In genomic region chr6:39286053-39286731, GRCm38 (mm10) we compare ENCODE assay signal across 8 mouse cellular contexts.
DNase-seq lines count a peak whose midpoint lies in the region; ATAC-seq lines count a peak whose summit lies in the region.

No protein-coding gene starts in this region.

- DNase-seq in cerebellum, postnatal 4 days (ENCODE audit: low spot score in 2 of 2), result no peak
- DNase-seq in NIH3T3 (ENCODE audit: low read depth), result peak; percentile 84
- DNase-seq in embryonic facial prominence, embryonic 11.5 days (ENCODE audit: low spot score), result peak; percentile 79
- DNase-seq in limb, embryonic 10.5 days (ENCODE audit: low spot score), result peak; percentile 72
- peak; percentile 64 for DNase-seq in thymus, postnatal 14 days
- DNase-seq in gastrocnemius, postnatal 14 days, result no peak

- no peaks in the 10 kb centered on the region for H3K9me3 ChIP-seq in embryonic facial prominence, embryonic 11.5 days (replicated peaks; ENCODE audit: control insufficient read depth, low read length)
- H3K9me3 ChIP-seq in limb, embryonic 10.5 days (replicated peaks), result no peaks in the 10 kb centered on the region
- H3K9me3 ChIP-seq in midbrain, embryonic 15.5 days, result no peaks in the 10 kb centered on the region

- WGBS in embryonic facial prominence, embryonic 11.5 days, result 11% methylated on average over 6 of the region's 9 CpGs
- WGBS in limb, embryonic 10.5 days, result 28% methylated on average over 6 of the region's 9 CpGs
- WGBS in midbrain, embryonic 15.5 days, result 35% methylated on average over 6 of the region's 9 CpGs

- H3K4me3 ChIP-seq in embryonic facial prominence, embryonic 11.5 days (ENCODE audit: low read depth, low read length), result no peak overlapping the region
- 0 out of 2 replicates have a peak overlapping the region, but pooled peaks have one; percentile 7 for H3K4me3 ChIP-seq in limb, embryonic 10.5 days
- H3K4me3 ChIP-seq in midbrain, embryonic 15.5 days, result no peak overlapping the region

- ATAC-seq in cerebellum, adult (ENCODE audit: insufficient number of reproducible peaks, low FRiP score, low TSS enrichment), result peak; percentile 38; the same call in 1 of the 2 replicates
- ATAC-seq in embryonic facial prominence, embryonic 11.5 days (replicated peaks; ENCODE audit: insufficient number of reproducible peaks, low FRiP score, low TSS enrichment, low read depth), result 0 out of 2 replicates have a peak, but pooled peaks have one; percentile 41
- no peak for ATAC-seq in midbrain, embryonic 15.5 days (replicated peaks)

- no peaks in the 10 kb centered on the region for H3K36me3 ChIP-seq in embryonic facial prominence, embryonic 11.5 days (replicated peaks; ENCODE audit: control insufficient read depth, insufficient read depth, low read depth, low read length)
- no peaks in the 10 kb centered on the region for H3K36me3 ChIP-seq in limb, embryonic 10.5 days
- no peaks in the 10 kb centered on the region for H3K36me3 ChIP-seq in midbrain, embryonic 15.5 days (replicated peaks)

- H3K27ac ChIP-seq in embryonic facial prominence, embryonic 11.5 days (replicated peaks; ENCODE audit: low read depth, low read length), result 0 out of 2 replicates have a peak overlapping the region, but pooled peaks have one; percentile 41
- H3K27ac ChIP-seq in limb, embryonic 10.5 days, result peak overlapping the region; percentile 84
- H3K27ac ChIP-seq in midbrain, embryonic 15.5 days, result no peak overlapping the region

- no peak overlapping the region for H3K4me2 ChIP-seq in embryonic facial prominence, embryonic 11.5 days (ENCODE audit: low read depth, low read length)
- H3K4me2 ChIP-seq in midbrain, embryonic 15.5 days, result no peak overlapping the region

- H3K27me3 ChIP-seq in embryonic facial prominence, embryonic 11.5 days (ENCODE audit: control insufficient read depth, insufficient read depth, low read length), result no peaks in the 10 kb centered on the region
- no peaks in the 10 kb centered on the region for H3K27me3 ChIP-seq in limb, embryonic 10.5 days (ENCODE audit: low read depth, poor library complexity, severe bottlenecking)
- no peaks in the 10 kb centered on the region for H3K27me3 ChIP-seq in midbrain, embryonic 15.5 days (replicated peaks)

- H3K4me1 ChIP-seq in embryonic facial prominence, embryonic 11.5 days (ENCODE audit: control insufficient read depth, insufficient read depth, low read length), result no peaks in the 10 kb centered on the region; the same call in 1 of the 2 replicates
- H3K4me1 ChIP-seq in limb, embryonic 10.5 days, result peaks cover 31% of the 10 kb centered on the region
- H3K4me1 ChIP-seq in midbrain, embryonic 15.5 days, result peaks cover 5% of the 10 kb centered on the region; the same call in 1 of the 2 replicates

- intact Hi-C loops in gastrocnemius, postnatal 14 days (cut with DNase I; ENCODE audit: low total_unique reads), result no loop called here

- H3K9ac ChIP-seq in embryonic facial prominence, embryonic 11.5 days (replicated peaks; ENCODE audit: low read length), result no peak overlapping the region
- H3K9ac ChIP-seq in midbrain, embryonic 15.5 days, result no peak overlapping the region

Comparison
In these comparisons a context has a peak if more than half of its experiments do, and no peak if none do; other contexts are left out.
1. DNase-seq: peak in NIH3T3 (single experiment), embryonic facial prominence, embryonic 11.5 days (single experiment), limb, embryonic 10.5 days (single experiment) and thymus, postnatal 14 days (single experiment); none in cerebellum, postnatal 4 days (0 of 2) and gastrocnemius, postnatal 14 days (single experiment).